Mouse (Mus musculus): ENCODE results near the gene Tnik. TPM values are rescaled to one million over a fixed set of nuclear protein-coding genes. Genes with fewer than 3 reads are reported as not detected.

The Tnik gene
- polyA plus RNA-seq, 1 experiment from 2014 or later = 7.1 TPM

DNA sequence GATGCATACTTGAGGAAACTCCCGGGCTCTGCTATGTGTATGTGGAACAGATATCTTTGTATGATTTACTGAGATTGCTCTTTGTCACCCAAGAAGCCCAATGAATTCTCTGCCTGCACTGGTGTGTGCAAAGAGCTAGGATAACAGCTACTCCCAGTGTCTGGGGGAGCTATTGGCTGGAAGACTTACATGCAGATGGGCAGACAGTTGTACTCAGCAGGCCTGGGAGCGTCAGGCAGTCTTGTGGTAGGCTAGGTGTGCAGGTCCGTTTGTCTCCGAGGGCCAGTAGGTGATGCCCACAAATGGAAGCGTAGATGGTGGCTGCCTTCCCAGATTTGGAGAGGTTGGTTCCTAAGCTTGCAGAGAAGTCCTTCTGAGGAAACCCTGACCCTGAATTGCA is 2.6 kb downstream of the Tnik start:
- no peak overlapping the region for H3K27ac ChIP-seq
- no peaks in the 10 kb centered on the region for H3K36me3 ChIP-seq
- H3K9ac ChIP-seq = no peak overlapping the region
- ATAC-seq (ENCODE audit: insufficient number of reproducible peaks, low FRiP score, low TSS enrichment, low read depth) = no peak
- H3K4me2 ChIP-seq = no peak overlapping the region
- peaks cover 14% of the 10 kb centered on the region for H3K4me1 ChIP-seq
- 90% methylated on average over 5 of the region's 5 CpGs for WGBS
- peaks cover 19% of the 10 kb centered on the region for H3K27me3 ChIP-seq
- H3K4me3 ChIP-seq = no peak overlapping the region
- no peaks in the 10 kb centered on the region for H3K9me3 ChIP-seq

DNA sequence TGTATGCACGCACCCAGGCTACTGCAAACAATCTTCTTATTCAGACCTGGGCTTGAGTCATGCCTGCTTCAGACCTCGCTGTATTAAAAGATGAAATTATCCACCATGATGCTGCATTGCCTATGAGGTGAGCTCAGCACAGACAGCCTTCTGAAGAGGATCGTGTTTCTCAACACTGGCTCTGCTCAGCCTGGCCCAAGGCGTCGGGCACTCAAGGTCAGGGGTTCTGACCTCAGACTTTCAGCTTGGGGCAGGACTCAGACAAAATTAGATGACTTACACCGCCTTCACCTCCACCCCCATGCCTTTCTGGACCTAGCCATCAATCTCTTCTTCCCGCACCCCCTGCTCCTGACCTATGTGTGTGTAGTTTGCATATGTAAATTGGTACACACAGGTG is 4.2 kb downstream of the Tnik start:
- no peak for ATAC-seq (ENCODE audit: insufficient number of reproducible peaks, low FRiP score, low TSS enrichment, low read depth)

GRCm38 (mm10) chr3:28269716-28270115 is 6.7 kb downstream of the Tnik start:
- Histone ChIP-seq H3K4me1 (no peaks in the 10 kb centered on the region), H3K36me3 (no peaks in the 10 kb centered on the region), H3K9me3 (no peaks in the 10 kb centered on the region), H3K4me3 (no peak overlapping the region), H3K27ac (no peak overlapping the region), H3K9ac (no peak overlapping the region), H3K4me2 (no peak overlapping the region), H3K27me3 (no peaks in the 10 kb centered on the region; the same call in 1 of the 2 replicates)
- ATAC-seq (ENCODE audit: insufficient number of reproducible peaks, low FRiP score, low TSS enrichment, low read depth) = no peak
- 64% methylated on average over 2 of the region's 2 CpGs for WGBS

More for the DNA sequence above, 4.2 kb downstream of the Tnik start:
- Histone ChIP-seq H3K9me3 (no peaks in the 10 kb centered on the region), H3K4me1 (peaks cover 12% of the 10 kb centered on the region), H3K36me3 (no peaks in the 10 kb centered on the region), H3K4me3 (no peak overlapping the region), H3K9ac (no peak overlapping the region), H3K27ac (no peak overlapping the region), H3K27me3 (peaks cover 10% of the 10 kb centered on the region), H3K4me2 (no peak overlapping the region)
- WGBS = 57% methylated on average over 7 of the region's 7 CpGs

- no peaks in the 10 kb centered on the region for H3K27me3 ChIP-seq
- H3K4me3 ChIP-seq = no peak overlapping the region
- H3K9me3 ChIP-seq = no peaks in the 10 kb centered on the region
These were observed 8.9 kb downstream of the Tnik start for GRCm38 (mm10) chr3:28271884-28272283.

DNA sequence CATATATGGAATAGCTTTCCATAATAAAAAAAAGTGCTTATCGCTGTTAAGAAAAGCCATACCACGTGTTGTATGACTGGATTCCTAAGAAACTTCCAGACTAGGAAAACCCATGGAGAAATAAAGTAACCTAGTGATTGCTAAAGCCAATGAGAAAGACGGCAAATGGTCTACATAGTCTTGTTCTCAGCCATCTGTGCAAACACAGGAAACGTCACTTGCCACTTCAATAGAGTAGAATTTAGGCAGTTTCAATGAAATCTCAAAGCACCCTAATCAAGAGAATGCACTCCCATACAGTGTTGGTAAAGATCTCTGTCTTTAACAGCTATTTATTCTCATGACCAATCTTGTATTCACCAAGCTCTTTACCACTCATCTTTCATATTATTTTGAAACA is 11.7 kb downstream of the Tnik start:
- no peak overlapping the region for H3K4me2 ChIP-seq
- ATAC-seq (ENCODE audit: insufficient number of reproducible peaks, low FRiP score, low TSS enrichment, low read depth) = no peak
- H3K27me3 ChIP-seq = no peaks in the 10 kb centered on the region
- H3K27ac ChIP-seq = no peak overlapping the region
- H3K9ac ChIP-seq = no peak overlapping the region
- no peaks in the 10 kb centered on the region for H3K9me3 ChIP-seq
- WGBS = 80% methylated on average over 4 of the region's 4 CpGs
- H3K36me3 ChIP-seq = no peaks in the 10 kb centered on the region
- H3K4me1 ChIP-seq = no peaks in the 10 kb centered on the region
- H3K4me3 ChIP-seq = no peak overlapping the region

More at GRCm38 (mm10) chr3:28271884-28272283, 8.9 kb downstream of the Tnik start:
- no peaks in the 10 kb centered on the region for H3K36me3 ChIP-seq
- no peak overlapping the region for H3K4me2 ChIP-seq
- no peak overlapping the region for H3K27ac ChIP-seq
- H3K9ac ChIP-seq = no peak overlapping the region
- no peak for ATAC-seq (ENCODE audit: insufficient number of reproducible peaks, low FRiP score, low TSS enrichment, low read depth)
- no peaks in the 10 kb centered on the region for H3K4me1 ChIP-seq

DNA sequence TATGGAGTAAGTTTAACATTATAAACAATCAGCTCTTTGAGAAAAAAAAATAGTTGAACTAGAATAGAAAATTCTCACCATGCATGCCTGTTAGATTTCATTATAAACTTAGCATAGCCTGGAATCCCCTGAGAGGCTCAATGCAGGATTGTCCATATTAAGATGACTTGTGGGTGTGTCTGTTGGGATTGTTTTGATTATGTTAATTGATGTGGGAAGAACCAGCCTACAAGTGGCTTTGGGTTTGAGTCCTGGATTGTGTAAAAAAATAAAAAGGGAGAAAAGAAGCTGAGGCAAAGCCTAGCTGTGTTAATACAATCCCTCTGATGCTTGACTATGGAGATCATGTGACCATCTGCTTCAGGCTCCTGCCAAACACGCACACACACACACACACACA is 26.7 kb downstream of the Tnik start:
- Histone ChIP-seq H3K4me1 (no peaks in the 10 kb centered on the region), H3K4me2 (no peak overlapping the region), H3K36me3 (no peaks in the 10 kb centered on the region), H3K9me3 (no peaks in the 10 kb centered on the region), H3K27ac (no peak overlapping the region), H3K9ac (no peak overlapping the region), H3K4me3 (no peak overlapping the region), H3K27me3 (no peaks in the 10 kb centered on the region)
- ATAC-seq (ENCODE audit: insufficient number of reproducible peaks, low FRiP score, low TSS enrichment, low read depth) = no peak
- WGBS = 50% methylated on average over 1 of the region's 1 CpGs

DNA sequence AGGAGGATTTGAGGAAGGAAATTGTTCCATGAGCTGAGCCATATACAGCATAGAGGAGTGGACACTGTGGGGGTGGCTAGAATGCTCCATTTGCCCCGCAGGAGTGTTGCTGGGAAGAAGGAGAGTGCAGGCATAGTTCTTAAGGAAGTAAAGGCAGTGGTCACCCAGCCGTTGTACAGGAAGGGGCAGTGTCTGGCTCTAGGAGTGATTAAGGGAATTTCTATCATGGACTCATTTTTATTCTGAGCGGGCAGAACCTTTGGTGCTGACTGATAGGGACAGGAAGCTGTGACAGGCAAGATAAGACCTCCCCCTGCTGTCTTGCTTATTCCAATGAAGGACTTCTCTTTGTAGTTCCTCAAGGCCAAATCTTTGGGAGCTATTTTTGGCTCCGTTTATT is 38.4 kb downstream of the Tnik start:
- H3K4me1 ChIP-seq = no peaks in the 10 kb centered on the region
- ATAC-seq (ENCODE audit: insufficient number of reproducible peaks, low FRiP score, low TSS enrichment, low read depth) = no peak
- H3K9ac ChIP-seq = no peak overlapping the region
- WGBS = 80% methylated on average over 4 of the region's 4 CpGs
- no peaks in the 10 kb centered on the region for H3K27me3 ChIP-seq
- no peak overlapping the region for H3K4me2 ChIP-seq
- no peaks in the 10 kb centered on the region for H3K9me3 ChIP-seq
- H3K4me3 ChIP-seq = no peak overlapping the region
- no peak overlapping the region for H3K27ac ChIP-seq
- no peaks in the 10 kb centered on the region for H3K36me3 ChIP-seq

- no peak overlapping the region for H3K27ac ChIP-seq
- ATAC-seq (ENCODE audit: insufficient number of reproducible peaks, low FRiP score, low TSS enrichment, low read depth) = no peak
- H3K4me3 ChIP-seq = no peak overlapping the region
- no peaks in the 10 kb centered on the region for H3K36me3 ChIP-seq
- H3K27me3 ChIP-seq = no peaks in the 10 kb centered on the region
- no peak overlapping the region for H3K9ac ChIP-seq
- H3K4me2 ChIP-seq = no peak overlapping the region
- H3K9me3 ChIP-seq = no peaks in the 10 kb centered on the region
- H3K4me1 ChIP-seq = no peaks in the 10 kb centered on the region
- WGBS = 67% methylated on average over 5 of the region's 5 CpGs
These were observed 40.9 kb downstream of the Tnik start for GRCm38 (mm10) chr3:28303915-28304314.

GRCm38 (mm10) chr3:28306852-28307251 is 43.8 kb downstream of the Tnik start:
- Histone ChIP-seq H3K27ac (no peak overlapping the region), H3K9me3 (no peaks in the 10 kb centered on the region), H3K4me2 (no peak overlapping the region), H3K4me1 (no peaks in the 10 kb centered on the region), H3K27me3 (no peaks in the 10 kb centered on the region), H3K36me3 (no peaks in the 10 kb centered on the region), H3K9ac (no peak overlapping the region), H3K4me3 (no peak overlapping the region)
- WGBS = 81% methylated on average over 3 of the region's 3 CpGs
- ATAC-seq (ENCODE audit: insufficient number of reproducible peaks, low FRiP score, low TSS enrichment, low read depth) = no peak

DNA sequence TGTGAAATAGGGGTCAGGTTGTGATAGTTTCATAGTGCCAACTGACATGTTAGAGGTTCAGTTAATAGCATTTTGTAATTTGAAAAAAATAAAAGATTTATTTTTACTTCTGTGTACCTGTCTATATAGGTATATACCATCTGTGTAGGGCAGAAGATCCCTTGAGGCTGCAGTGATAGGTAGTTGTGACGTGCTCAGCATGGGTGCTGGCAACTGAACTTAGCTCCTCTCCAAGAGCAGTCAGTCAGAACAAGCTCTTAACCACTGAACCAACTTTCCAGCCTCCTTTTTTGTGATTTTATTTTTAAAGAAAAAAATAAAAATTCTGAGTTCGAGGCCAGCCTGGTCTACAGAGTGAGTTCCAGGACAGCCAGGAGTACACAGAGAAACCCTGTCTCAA is 51.4 kb downstream of the Tnik start:
- H3K27me3 ChIP-seq = no peaks in the 10 kb centered on the region
- no peaks in the 10 kb centered on the region for H3K4me1 ChIP-seq
- H3K4me3 ChIP-seq = no peak overlapping the region
- no peaks in the 10 kb centered on the region for H3K9me3 ChIP-seq
- no peak overlapping the region for H3K27ac ChIP-seq
- no peak for ATAC-seq (ENCODE audit: insufficient number of reproducible peaks, low FRiP score, low TSS enrichment, low read depth)
- H3K36me3 ChIP-seq = no peaks in the 10 kb centered on the region
- no peak overlapping the region for H3K4me2 ChIP-seq
- H3K9ac ChIP-seq = no peak overlapping the region
- 86% methylated on average over 2 of the region's 2 CpGs for WGBS

DNA sequence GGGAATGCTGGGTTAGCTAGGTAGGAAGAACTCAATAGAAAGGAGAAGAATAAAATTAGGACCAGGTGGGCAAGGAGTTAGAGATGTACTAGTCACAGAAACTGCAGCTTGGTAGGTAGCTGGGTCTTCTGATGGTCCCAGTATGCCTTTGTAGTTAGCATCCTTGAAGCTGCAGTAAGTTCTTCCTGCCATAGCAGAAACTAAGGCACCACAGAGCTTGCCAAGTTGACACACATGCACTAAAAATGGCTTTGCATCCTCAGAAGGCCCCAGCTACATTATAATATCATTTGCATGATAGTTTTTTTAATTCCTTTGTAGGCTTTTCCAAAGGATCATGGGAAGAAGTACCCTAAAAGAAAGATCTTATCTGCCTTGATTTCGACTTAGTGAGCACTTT is 54.3 kb downstream of the Tnik start:
- Histone ChIP-seq H3K27me3 (no peaks in the 10 kb centered on the region), H3K4me2 (no peak overlapping the region), H3K36me3 (no peaks in the 10 kb centered on the region), H3K9me3 (no peaks in the 10 kb centered on the region), H3K9ac (no peak overlapping the region), H3K27ac (no peak overlapping the region), H3K4me1 (no peaks in the 10 kb centered on the region), H3K4me3 (no peak overlapping the region)
- ATAC-seq (ENCODE audit: insufficient number of reproducible peaks, low FRiP score, low TSS enrichment, low read depth) = no peak
- WGBS = 76% methylated on average over 1 of the region's 1 CpGs

GRCm38 (mm10) chr3:28321635-28322034 is 58.6 kb downstream of the Tnik start:
- WGBS = 88% methylated on average over 8 of the region's 8 CpGs
- no peak overlapping the region for H3K27ac ChIP-seq
- no peaks in the 10 kb centered on the region for H3K9me3 ChIP-seq
- no peaks in the 10 kb centered on the region for H3K4me1 ChIP-seq
- H3K27me3 ChIP-seq = no peaks in the 10 kb centered on the region
- H3K4me2 ChIP-seq = no peak overlapping the region
- ATAC-seq (ENCODE audit: insufficient number of reproducible peaks, low FRiP score, low TSS enrichment, low read depth) = no peak
- H3K9ac ChIP-seq = no peak overlapping the region
- H3K36me3 ChIP-seq = no peaks in the 10 kb centered on the region
- H3K4me3 ChIP-seq = no peak overlapping the region

- WGBS = 84% methylated on average over 8 of the region's 8 CpGs
- Histone ChIP-seq H3K4me1 (no peaks in the 10 kb centered on the region), H3K9ac (no peak overlapping the region), H3K9me3 (no peaks in the 10 kb centered on the region), H3K27ac (no peak overlapping the region), H3K4me3 (no peak overlapping the region), H3K36me3 (no peaks in the 10 kb centered on the region), H3K27me3 (no peaks in the 10 kb centered on the region), H3K4me2 (no peak overlapping the region)
- no peak for ATAC-seq (ENCODE audit: insufficient number of reproducible peaks, low FRiP score, low TSS enrichment, low read depth)
These were observed 62.7 kb downstream of the Tnik start for GRCm38 (mm10) chr3:28325613-28326233.

Data from limb, embryonic 15.5 days (tissue).